Mouse (Mus musculus) kidney, adult 2 months (tissue): ENCODE data around the gene Krtap5-2.
"Not testable (repeated sequence)": the region's sequence is repeated elsewhere in the genome, so short reads cannot be mapped to it uniquely, and the experiment has no call there.

Experiments
- CTCF ChIP-seq: fragments of 200-500 bp; conservative IDR thresholded peaks from 2 replicates; pipeline ENCODE4 v1.5.1; 2011; ENCODE audit warnings: low read depth, mild to moderate bottlenecking, control low read depth, low read length, moderate library complexity, mixed read lengths; ENCODE audit not compliant: insufficient read depth, insufficient read length
- POLR2A ChIP-seq: fragments of 200-500 bp; IDR thresholded peaks from one replicate; pipeline ENCODE4 v1.6.1; 2011; ENCODE audit warnings: low read depth, low read length, control low read depth

DNA sequence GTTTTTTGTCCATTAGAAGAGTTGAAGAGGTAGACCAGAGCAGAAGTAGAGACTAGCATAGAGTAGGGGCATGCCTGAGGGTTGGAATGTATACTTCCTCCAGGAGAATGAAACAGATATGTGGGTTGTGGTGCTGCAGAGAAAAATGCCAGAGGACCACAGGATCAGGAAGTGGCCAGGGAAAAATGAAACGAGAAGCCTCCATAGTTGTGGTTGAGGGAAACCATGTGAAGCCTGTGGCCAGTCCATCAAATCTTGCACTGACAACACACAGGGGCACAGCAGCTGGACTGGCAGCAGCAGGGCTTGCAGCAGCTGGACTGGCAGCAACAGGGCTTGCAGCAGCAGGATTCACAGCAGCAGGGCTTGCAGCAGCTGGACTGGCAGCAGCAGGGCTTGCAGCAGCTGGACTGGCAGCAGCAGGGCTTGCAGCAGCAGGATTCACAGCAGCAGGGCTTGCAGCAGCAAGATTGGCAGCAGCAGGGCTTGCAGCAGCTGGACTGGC, 32.2 kb downstream of the Krtap5-2 start:
- TF ChIP-seq POLR2A, CTCF: not testable (repeated sequence)
